Mouse (Mus musculus) A20 (cell line): ENCODE data around the gene Ecel1.
A peak's percentile ranks its signal among the peaks of the same experiment; 100 is the strongest.

Experiments used
- DNase-seq: peaks from one replicate; pipeline ENCODE4 v3.0.0-alpha.2; 2011; ENCODE audit warnings: low read depth, low spot score

Ecel1 gene

DNA sequence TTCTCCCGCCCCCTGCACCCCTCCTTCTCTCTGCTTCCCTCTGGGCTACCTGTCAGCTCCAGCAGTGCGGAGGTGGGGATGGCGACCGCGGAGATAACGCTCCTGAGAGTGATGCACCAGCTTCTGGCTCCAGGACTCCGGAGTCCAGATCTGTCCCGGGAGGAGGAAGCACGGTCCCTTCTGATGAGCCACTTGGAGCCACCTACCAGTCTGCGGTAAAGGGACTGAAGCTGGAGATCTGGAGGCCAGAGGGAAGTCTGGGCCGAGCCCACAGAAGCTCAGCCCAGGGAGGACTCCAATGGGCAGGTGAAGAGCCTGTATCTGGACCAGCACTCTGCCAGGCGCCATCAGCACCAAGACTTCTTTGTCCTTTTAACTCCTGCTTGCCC lies at the start of gene Ecel1:
Gene Ecel1 (minus strand): TSS at position 323 of the 389 bp plus-strand sequence.
- no peak for DNase-seq

DNA sequence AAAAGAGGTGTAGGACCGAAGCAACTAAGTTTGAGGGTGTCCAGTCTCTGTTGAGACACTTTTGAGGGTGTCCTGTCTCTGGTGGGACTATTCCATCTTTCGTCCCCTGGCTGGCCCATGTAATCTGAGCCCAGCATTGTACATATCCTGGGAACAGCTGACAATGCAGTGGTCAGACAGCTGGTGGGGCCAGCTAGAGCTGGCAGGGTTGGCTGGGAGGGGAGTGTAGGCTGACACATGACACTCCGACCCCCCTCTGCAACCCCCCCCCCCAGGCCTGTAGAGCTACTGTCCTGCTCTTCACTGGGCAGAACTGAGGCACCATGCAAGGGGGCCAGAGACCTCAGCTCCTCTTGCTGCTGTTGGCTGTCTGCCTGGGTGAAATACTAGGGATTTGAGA lies 49.2 kb upstream of the Ecel1 start:
- no peak for DNase-seq

DNA sequence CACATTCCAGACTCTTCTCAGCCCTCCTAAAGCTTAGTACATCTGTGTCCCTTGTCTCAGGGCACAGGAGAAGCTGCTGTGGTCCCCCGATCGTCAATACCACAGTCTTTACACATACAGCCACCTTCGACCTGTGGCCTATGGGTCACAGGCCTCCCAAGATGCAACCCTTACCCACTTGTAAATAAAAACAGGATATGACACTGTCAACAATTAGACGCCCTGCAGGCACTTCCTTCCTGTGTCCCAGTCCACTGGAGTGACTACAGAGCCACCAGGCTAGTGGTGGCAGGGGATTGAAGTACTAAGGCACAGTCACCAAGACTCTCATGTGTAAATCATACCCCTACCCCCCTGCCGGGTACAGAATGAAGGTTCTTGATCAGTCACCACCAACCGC lies 48.7 kb upstream of the Ecel1 start:
- DNase-seq: no peak

DNA sequence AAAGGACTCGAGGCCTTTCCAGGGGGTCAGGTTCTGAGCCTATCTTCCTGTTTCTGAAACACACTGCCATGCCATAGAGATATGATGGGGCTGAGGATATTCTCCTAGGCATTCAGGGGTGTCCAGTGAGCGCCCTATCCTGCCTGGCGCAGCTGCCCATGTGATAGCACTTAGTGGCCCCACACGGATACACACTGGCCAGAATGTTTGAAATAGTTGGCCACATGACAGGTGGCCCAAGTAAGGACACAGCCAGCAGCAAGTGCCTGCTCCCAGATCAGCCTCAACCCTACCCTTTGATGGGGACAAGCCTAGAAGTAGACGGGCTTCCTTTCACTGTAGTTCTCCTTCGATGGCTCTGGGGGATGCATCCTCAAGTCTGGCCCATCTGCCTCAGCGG lies 48.1 kb upstream of the Ecel1 start, which contains the start of gene Chrng:
Gene Chrng (plus strand): TSS at position 193 of the 400 bp plus-strand sequence.
- DNase-seq: no peak

DNA sequence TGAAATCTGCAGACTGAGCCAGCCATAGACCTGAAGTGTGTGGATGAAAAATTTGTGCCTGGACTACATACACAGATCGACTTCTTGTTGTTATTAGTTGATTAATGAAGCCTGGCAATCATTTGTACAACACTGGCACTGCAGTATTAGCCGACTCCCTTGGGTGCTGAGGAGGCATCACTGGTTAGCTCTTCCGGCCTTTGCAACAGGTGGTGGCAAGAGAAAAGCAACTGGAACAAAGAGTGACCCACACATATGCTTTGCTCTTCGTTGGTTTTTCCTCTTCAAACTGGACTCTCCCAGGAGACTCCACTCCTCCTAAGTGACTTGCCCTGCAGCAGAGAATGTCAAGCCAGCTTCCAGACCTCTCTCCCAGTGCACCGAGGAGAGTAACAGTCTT lies 47.5 kb upstream of the Ecel1 start:
- no peak for DNase-seq

DNA sequence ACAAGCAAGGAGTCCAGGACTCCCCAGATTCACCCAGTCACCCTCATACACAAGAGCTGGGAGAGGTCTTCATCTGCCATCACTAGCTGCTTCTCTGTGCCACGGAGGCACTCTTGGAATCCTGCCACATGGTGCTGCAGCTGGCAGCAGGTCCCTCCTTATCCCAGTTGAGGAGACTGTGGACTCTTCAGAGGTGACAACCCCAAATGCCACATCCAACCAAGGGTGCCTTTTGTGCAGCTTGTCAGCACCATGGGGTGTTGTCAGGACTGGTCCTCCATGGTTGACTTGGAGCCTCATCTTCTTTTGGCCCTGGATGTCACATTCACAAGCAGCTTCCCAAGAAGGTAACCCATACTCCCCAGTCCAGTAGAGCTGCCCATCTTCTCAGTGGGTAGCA lies 45.5 kb upstream of the Ecel1 start:
- no peak for DNase-seq

DNA sequence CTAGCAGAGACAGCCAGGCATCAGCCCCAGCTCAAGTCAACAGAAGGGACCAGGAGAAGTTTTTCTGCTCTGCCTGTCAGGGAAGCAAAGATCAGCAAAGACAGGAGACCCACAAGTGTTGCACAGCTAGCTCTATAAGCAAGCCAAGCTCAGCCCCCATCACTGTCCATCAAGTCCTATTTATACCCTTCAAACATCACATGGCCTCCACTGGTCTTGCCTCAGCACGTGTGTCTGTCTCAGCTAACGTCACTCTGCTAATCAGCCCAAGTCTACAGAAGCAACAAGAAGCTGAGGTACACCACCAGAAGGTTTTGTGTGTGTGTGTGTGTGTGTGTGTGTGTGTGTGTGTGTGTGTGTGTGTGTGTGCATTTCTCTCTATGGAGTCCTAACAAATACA lies 44.5 kb upstream of the Ecel1 start:
- DNase-seq: no peak

DNA sequence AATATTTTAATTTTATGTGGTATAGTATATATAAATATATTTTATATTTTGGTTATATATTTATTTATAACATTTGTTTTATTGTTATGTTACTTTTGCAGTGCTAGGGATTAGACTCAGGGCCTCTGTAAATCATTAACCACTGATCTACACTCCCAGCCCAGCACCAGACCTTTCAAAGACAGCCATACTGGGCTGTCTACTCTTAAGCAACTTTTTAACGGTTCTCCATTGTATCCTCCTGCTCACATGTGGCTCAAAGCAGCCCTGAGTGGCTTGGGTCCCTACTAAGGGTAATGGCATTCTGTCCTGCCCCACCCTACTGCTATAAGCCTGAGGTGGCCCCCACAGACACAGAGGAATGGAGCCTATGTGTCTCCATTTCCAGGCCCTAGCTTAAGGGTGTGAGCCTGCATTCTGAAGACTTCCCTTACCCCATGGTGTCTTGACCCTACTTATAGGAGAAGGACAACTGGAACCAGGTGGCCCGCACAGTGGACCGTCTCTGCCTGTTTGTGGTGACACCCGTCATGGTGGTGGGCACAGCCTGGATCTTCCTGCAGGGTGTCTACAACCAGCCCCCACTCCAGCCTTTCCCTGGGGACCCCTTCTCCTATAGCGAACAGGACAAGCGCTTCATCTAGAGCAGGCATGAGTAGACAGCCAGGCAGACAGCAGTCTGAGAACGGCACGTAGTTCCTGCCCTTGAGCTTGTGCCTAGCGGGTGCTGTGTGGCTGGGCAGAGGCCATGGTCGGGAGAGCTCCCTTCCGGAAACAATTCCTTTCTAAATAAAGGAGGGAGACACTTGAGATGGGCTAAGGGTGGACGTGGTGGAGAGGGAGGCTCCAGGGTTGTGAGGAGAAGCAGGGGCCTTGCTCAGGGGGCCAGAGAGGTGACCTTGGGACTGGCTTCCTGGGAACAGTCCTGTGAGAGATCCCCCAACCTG lies 42.1 kb upstream of the Ecel1 start:
- DNase-seq: no peak

DNA sequence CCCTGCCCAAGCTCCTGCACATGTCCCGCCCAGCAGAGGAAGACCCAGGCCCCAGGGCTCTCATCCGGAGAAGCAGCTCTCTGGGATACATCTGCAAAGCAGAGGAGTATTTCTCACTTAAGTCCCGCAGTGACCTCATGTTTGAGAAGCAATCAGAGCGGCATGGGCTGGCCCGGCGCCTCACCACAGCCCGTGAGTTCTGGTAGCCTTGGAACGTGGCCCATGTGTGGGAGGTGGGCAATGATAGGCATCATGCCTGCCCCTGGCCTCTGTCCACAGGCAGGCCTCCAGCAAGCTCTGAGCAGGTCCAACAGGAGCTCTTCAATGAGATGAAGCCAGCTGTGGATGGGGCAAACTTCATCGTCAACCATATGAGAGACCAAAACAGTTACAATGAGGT lies 41.0 kb upstream of the Ecel1 start:
- no peak for DNase-seq

DNA sequence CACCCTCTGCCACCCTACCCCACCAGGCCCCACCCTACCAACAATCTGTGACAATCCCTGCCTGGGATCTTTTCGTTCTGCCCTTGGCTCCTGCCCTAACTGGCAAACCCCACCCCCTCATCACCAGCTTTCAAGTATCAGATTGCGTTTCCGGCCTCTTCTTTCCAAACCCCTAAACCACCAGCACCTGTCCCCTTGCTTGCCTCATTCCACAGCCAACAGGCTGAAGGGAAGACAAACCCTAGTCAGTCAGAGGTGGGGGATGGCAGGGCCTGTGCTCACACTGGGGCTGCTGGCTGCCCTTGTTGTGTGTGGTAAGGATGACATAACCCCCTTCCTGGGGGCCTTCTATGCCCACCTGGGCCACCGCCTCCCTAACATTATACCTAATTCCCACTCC lies 34.1 kb upstream of the Ecel1 start, which contains the start of gene Chrnd:
Gene Chrnd (plus strand): TSS at position 179 of the 400 bp plus-strand sequence.
- DNase-seq: no peak

DNA sequence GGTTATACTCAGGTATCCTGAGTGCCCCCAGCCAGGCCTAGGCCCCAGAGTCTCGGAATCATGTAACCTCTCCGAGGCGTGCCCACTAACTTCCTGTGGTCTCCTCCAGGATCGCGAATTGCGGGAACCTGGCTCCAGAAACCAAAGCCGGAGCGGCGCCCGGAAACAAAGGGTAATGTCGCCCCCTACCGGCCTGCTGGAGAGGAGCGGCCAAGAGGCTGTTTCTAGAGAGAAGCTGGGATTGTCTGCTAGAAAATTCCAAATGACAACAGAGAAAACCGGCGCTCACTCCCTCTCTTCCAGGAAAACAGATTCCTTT lies 30.7 kb upstream of the Ecel1 start:
- peak; percentile 33 for DNase-seq

DNA sequence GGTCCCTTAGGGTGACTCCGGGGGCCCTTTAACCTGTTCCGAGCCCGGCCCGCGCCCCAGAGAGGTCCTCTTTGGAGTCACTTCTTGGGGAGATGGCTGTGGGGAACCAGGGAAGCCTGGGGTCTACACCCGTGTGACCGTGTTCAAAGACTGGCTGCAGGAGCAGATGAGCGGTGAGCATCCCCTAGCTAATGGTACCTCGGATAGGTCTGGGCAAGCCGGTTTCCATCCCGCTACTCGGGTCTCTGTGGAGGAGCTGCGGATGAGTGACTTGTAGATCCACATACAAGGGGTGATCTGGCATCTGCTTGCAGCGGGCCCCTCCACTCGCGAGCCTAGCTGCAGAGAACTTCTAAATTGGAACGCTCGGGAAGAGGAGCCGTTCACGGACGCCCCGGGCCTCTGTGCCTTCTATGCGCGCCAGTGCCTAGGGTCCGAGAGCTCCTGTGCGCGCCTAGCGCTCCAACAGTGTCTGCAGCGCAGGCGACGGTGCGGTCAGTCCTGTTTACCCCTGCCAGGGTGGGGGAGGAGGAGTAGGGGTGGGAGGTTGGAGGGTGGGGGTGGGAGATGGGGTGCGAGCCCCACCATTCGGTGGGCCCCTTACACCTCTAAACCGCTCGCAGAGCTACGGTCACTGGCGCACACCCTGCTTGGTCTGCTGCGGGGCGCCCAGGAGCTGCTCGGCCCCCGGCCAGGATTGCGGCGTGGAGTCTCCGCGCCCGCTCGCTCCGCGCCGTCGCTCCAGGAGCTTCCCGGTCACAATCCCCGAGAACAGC lies 30.1 kb upstream of the Ecel1 start:
- DNase-seq: no peak

DNA sequence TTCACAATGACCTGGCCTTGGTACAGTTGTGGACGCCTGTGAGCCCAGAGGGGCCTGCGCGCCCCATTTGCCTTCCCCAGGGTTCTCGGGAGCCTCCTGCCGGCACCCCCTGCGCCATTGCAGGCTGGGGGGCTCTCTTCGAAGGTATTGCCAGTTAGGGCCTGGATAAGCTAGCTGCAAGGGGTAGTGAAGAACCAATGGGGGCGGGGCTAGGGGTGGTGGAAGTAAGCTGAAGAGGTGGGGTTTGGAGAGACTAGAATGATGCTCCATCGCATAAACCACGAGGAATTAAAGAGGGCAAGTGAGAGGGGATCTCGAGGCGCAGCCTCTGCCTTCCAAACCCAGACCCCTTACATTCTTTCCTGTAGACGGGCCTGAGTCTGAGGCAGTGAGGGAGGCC lies 29.2 kb upstream of the Ecel1 start:
- DNase-seq: no peak

DNA sequence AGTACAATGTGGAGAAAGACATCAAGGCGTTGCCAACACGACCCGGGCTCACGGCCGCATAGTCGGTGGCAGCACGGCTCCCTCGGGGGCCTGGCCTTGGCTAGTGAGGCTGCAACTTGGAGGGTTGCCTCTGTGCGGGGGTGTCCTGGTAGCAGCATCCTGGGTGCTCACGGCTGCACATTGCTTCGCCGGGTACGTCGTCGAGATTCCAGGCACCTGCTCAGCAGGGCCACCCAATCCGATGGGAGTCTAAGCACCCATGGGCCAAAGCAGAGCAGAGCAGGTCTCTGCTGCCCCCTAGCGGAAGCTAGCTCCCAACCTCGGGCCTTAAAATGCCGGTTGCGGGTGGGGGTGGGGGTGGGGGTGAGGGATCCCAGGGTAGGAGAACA lies 28.4 kb upstream of the Ecel1 start:
- peak; percentile 77 for DNase-seq

DNA sequence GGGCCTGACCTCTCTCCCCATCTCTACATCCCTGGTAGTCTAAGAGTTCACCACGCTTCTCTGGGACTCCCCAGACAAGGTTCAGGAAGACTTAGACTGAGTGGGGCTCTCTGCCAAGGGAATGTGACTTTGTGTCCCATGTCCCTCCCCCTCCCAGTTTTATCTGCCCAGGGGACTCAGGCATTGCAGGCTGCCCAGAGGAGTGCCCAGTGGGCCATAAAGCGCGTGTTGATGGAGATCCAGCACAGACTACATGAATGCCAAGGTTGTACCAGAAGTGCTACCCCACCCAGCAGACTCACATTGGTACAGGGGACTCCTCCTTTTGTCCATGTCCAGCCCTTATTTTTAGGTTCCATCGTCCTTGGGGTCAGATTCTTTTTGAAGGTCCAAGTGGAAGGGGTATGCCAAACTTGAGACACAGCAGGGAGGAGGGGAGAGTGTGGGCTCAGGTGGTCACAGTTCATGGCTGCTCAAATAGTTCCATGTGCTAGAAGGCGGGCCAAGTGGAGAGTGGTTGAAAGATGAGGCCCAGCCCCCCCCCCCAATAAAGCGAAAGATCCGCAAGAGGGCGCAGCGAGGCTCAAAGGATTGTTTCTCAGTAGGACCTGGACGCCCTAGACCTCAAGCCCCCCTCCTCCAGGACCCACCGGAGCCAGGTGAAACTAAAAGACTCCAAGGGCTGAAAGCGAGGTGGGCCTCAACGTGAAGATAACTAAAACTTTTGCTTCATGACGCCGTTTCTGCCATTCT lies 27.9 kb upstream of the Ecel1 start:
- no peak for DNase-seq

DNA sequence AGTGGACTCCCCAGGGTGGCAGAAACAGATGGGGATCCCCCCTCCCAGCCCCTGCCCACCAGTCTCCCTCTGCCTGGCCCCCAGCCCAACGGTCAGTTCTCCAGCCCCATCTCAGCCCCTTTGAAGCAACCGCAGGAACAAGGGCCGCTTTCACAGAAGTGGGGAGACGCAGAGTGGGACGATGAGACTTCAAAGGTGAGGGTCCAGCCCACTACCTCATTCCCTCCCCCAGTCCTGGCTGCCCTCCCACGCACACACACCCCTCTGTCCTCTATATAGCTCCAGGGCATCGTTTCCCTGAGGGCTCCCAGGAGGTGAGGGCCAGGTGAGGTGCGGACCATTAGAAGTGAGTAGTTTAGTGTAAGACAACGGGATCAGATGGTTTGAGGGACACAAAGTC lies 26.7 kb upstream of the Ecel1 start, which contains the start of gene Prss56:
Gene Prss56 (plus strand): TSS at position 301 of the 400 bp plus-strand sequence.
- DNase-seq: no peak

DNA sequence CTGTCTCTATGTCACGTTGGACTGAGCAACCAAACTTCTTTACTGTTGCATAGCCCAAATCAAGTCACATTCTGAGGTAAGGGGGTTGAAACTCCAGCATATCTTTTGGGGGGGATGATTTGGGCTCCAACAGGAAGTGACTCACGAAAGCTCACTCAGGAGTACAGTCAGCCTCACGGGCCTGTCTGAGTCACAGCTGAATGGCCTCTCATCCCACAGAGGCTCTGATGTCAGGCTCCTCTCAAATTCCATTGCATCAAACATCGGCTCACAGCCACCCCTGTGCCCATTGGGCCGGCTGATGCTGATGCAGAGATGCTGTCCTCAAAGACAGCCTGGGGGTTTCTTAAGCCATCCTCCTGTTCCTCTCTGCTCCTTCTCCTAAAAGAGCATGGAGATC lies 24.6 kb upstream of the Ecel1 start:
- DNase-seq: no peak

DNA sequence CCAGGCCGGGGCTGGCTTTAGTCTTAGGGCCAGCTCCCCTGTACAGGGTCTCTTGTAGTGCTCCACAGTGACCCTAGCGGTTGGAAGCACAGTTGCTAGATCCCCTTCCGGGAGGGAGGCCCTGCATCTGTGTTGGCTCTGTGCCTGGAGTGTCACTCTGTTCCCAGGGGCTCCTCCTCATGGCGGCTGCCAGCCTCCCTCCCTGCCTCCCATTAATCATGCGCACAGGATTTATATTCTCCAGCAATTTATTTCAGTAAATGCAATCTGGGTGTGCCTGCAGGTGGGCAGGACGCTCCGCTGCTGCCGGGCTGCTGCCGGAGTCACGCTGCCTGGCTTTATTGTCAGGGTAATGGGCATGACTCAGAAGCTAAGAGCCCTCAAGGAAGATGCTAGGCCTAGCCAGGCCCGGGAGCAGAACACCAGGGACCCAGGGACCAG lies 19.6 kb upstream of the Ecel1 start:
- DNase-seq: no peak

DNA sequence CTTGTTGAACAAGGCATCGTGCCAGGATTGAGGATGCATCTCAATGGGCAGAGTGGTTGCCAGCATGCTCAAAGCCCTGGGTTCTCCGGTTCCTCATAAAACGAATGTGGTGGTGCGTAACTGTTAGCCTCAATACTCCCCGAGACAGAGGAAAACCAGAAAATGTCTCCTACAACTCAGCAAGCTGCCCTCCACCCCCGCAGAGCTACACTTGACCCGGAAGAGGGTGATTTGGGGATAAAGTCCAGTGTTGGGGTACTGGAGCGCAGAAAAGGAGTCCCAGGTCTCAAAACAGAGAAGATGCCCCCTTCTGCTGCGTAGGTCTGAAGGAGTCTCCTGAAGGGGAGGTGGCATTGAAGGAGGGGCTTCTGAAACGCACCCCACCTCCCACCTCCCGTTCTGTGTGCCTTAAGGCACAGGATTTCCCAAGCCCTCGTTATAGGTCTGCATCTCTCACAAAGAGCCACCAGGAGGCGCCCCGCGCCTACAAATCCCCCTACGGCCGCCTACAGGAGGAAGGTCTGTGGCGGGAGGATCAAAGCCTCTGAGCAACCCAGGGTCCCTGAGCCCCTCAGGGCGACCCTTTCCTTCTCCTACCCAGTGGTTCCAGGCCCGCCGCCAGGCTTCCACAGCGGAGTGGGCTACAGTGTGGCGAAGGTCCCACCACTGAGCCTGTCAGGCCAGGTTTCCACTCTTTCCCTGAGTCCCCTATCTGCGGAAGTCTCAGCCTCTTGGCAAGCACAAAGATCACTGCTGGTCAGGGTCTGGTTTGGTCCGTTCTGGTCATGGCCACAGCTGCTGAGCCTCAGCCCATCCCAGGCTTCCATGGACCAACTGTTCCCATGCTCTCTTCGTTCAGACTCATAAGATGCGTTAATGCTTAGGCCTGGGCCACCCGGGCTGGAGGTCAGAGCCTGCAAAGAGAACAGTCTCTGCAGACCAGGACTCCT lies 18.0 kb upstream of the Ecel1 start:
- peak; percentile 72 for DNase-seq

DNA sequence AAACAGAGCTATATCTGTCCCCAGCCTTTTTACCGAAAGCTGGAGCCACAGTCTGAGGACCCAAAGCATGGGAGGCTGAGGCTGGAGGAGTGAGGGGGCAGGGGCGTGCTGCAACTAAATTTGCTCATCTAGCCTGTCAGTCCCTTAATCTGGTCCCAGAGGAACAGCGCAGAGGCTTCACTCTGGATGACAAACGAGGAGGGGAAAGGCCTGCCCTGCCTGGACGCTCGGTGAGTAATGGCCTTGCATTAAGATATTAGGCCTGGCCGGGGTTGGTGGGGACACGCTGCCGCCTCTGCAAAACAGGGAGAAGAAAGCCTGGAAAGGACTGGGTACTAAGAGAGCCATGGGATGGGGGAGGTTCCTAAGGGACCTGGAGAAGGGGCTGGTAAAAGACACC lies 16.0 kb upstream of the Ecel1 start:
- no peak for DNase-seq

DNA sequence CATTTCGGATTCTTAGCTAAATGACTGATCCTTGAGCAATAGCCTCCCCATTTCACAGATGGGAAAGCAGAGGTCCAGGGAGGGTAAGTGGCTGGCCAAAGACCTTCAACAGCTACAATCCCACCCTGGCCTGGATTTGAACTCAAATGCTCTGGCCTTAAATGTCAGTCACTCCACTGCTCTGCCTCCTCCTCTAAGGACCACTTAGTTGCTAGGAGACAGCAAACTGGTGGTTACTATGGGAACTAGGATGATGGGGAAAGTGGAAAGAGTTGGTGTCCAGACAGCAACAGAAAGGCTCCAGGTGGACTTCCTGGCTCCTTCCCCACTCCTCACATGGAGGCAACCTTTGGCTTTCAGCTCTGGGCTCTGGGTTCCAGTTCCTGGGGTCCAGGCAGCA lies 15.0 kb upstream of the Ecel1 start:
- DNase-seq: no peak
